Mouse (Mus musculus) NIH3T3 (cell line): Measurements from ENCODE around the gene Cpxm2.

Experiments
- DNase-seq: peaks from one replicate; pipeline ENCODE4 v3.0.0-alpha.2; 2012; ENCODE audit warnings: low read depth

Cpxm2 gene

DNA sequence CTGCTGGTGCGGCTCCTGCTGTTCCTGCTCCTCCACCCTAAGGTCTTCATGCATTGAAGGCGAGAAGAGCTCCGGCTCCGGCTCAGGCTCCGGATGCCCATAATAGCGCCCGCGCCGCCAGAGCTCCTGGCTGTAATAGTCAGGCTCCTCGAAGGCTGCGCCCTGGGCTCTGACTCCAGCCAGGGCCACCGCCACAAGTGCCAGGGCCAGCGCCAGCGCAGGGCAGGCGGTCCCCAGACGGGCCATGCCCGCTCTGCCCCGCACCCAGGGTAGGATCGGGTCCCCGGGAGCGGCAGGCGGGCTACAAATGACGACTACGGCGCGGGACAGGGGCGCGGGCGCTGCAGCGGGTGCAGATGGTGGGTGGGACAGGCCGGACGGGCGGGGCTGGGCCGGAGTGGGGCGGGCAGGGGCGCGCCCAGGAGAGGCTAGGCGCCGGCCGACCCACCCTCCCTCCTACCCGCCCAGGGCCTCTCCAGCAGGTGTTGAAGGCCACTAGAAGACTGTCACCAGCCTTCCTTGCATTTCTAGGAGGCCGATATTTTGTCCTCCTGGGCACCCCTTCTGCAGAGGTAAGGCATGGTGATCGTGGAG lies at the start of gene Cpxm2:
Gene Cpxm2 (minus strand): TSS at position 372 of the 594 bp plus-strand sequence.
- DNase-seq, result no peak

DNA sequence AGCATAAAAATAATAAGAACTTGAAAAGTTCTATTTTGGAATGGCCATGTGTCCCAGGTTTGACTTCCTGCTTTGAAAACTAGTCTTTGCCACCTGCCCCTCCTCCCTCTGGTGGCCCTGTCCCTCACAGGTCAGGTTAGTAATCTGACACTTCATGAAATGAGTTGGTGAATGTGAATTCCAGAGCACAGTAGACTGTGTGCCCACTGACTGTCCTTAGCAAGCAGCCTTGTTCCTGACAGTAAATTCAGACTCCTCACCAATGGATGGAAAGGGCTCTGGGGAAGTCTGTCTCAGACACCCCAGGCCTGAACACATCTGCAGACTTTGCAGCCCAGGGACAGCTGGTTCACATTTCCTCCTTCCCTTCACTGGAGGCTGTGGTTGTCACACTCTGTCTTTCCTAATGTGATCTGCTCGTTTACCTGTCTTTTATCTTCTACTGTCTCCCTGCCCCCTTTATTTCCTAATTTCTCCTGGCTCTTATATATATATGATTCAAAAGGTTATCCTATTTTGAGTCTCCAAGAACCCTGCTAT lies 49.6 kb upstream of the Cpxm2 start:
- no peak for DNase-seq

DNA sequence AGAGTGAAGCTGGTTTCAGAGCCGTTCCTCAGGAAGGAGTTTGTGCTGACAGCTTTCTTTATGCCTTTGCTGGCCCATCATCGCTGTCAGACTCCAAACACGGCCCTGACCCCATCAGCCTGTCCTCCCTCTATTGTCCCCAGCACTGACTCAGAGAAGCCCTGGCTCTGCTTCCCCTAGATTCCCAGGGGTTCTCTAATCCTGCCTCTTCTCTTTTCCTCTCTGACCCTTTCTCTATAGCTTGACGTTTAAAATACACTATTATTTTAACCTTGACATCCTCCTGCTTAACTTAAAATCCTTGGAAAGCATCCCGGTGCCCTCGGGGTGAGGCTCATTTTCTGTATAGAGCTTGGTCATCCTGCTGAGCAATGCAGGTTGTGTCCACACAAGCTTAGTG lies 45.1 kb upstream of the Cpxm2 start:
- DNase-seq, result no peak

DNA sequence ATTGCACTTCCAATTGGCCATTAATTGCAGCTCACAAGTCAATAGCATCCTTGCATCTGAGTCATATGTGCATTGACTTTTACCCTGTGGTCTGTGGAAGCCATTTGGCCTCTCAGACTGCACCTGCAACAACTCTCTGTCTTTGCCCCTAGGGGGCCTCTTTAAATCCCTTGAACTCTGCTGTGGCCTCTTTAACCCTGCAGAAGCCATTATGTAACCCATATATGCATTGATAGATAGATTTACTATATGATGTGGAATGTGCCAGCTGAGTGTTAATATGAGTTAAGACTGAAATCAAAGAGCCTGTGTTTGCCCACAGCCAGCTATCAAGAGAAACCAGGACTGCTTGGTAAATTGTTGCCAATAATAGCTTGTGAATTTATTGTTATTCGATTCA lies 44.3 kb upstream of the Cpxm2 start:
- no peak for DNase-seq

DNA sequence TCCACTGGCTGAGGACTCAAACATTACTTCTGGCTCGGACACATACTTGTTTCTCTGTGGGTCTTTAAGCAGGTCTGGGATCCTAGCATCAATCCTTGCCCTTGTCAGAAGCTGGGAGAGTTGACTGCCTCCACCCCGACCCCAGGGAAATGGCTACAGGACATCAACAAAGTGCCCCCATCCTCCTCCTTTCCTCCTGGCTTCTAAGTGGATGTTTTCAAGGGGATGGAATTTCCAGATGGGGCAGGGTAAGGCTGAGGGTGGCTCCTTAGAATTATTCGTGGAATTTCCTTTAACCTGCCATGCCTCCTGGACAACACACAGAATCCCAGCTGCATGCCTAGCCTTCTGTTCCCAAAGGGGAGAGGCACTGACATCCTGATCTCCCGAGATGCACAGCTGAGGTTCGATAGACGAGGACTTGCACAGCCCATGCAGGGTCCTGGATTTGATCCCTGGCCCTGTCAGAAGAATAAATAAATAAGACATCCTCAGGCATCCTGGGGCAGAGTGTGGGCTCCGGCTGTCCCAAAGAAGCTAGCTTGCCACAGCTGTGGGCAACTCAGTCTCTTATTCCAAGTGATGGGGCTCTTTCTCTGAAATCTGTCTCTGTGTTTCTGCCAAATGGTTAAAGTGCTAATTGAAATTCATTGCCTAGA lies 43.4 kb upstream of the Cpxm2 start:
- DNase-seq, result no peak

DNA sequence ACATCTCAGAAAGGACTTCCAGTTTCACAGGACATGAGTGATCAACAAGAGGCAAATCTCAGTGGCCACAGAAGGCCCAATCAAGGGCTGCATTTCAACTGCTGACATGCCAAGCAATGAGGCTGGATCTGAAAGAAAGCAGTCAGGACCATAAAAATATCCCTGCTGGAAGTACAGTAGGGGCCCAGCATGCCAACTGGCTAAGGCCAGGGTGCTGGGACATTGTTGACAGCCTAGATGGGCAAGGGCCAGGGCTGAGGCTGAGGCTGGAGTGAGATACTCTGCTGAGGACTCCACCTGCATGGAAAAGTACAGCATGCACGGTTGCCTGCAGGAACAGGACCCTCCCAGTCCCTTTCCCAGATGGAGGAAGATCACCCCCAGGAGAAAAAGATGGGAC lies 42.0 kb upstream of the Cpxm2 start:
- DNase-seq, result no peak

DNA sequence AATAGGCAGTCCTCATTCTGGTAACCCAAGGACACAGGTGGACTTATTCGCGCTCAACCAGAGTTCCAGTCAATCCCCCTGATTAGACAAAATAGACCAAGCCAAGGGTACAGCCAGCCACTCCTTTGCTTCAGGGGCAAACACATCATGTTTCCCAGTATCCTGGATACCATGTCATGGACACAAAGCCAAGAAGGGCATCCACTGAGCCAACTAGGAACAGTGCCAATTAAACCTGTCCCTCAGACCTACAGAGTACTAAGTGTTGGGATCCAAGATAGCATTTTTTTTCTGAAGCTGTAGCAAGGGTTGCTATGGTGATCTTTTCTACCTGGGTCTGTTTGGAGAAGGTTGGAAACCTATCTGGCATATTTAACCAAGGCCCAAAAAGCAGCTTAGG lies 39.1 kb upstream of the Cpxm2 start:
- no peak for DNase-seq

DNA sequence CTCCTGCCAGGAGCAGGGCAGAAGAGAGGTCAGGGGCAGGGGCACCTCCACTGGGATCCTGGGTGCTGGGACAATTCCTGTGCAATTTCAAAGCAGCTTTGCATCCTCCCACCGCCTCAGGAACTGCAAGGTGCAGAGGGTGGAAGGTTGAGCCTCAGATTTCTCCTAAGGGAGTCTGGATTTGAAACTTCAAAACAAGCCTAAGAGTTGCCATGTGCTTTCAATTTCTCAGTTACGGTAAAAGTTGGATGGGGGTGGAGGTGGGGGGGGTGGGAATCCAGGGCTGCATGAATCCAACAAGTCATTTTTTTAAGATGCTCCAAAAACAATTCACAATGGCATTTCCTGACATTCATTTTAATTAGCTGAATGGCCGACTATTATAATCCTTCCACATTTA lies 32.9 kb upstream of the Cpxm2 start:
- DNase-seq, result no peak

DNA sequence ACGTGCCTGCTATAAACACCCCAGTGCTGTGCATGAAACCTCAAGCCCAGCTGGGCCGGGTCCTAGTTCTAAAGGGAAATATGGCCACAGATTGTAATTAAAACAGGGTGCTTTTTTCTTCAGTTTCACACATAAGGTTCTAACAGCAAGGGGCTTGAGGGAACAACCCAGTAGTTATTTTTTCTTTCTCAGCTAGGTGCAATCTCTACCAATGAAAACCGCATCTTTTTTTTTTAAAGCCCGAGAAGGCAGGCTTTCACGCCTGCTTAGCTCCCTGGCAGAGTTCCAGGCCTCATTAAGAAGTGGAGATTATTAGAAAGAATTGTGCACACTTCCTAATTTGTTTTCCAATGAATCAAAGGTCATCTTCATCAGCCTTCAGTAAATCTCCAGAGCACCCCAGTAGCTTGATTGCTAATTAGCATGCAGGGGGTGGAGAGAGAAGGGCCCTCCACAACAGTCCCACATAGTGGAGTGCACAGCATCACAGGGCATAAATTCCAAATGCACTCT lies 29.4 kb upstream of the Cpxm2 start:
- no peak for DNase-seq

DNA sequence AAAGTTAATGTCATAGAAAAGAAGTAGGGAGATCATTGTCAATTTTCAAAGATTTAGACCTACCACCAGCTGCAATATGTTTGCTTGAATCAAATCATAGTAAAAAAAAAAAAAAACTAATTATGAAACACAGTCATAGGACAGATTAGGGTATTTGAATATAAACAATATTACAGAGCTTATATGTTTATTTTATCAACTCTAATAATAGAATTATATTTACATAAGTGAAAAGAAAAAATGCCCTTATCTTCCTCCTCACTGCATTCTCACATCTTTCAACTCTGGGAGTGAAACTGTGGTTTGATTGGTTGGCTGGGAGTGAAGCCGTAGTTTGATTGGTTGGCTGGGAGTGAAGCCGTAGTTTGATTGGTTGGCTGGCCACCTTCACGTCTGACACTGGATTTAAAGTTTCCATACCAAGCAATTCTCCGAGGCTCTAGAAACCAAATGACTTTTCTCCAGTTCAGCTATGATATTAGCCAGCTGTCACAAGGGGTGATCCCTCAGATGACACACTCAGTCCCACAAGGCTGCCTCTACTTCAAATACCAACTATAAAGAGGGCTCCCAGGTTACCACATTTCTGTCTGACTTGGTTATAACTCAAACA lies 27.2 kb upstream of the Cpxm2 start:
- DNase-seq, result no peak

DNA sequence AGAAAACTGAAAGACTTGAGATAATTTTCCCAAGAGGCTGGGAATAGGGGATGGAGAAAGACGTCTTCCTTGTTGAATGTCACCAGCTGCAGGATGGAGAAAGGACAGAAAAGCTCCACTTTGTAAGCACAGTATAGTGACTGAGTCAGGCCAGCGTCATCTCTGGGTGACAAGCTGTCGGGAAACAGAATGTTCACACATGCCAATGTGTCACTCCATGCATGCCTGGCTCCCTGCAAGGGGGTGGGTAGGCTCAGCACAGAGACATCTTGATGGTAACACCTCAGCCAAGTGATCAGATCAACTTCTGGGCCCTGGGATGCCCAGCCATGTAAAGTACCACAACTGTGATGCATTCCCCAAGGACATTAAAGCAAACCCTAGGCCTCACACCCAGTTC lies 26.5 kb upstream of the Cpxm2 start:
- DNase-seq, result no peak

DNA sequence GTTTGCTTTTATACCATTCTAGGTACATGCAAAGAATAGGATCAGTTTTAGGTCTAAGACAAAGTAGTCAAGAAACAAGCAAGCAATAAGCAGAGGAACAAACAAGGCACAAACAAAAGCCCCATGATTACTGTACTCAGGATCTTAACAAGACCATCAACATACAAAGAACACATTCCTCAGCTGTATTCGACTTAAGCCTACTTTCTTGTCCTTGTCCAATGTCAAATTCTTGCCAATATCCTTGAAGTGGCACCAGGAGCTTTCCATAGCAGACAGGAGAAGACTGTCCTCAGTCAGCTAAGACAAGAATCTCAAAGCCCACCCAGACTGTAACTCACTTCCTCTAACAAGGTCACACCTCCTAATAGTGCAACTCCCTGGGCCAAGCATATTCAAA lies 24.5 kb upstream of the Cpxm2 start:
- no peak for DNase-seq

DNA sequence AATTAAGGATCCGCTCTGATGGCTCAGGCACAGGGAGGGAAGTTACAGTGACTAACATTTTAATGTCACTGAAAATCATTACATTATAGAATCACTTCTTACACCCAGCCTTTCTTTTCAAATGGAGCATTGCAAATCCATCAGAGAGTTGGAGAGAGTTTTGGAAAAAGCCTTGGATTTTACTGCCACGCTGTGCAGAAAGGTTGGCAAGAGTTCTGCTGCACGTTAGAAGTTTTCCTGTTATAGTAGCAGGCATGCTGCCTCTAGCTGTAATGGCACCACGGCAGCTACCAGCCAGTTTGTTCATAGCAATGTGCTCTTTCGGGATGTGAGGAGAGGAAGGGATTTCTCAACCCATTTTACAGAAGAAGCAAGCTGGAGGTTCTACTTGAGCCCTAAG lies 20.2 kb upstream of the Cpxm2 start:
- no peak for DNase-seq

DNA sequence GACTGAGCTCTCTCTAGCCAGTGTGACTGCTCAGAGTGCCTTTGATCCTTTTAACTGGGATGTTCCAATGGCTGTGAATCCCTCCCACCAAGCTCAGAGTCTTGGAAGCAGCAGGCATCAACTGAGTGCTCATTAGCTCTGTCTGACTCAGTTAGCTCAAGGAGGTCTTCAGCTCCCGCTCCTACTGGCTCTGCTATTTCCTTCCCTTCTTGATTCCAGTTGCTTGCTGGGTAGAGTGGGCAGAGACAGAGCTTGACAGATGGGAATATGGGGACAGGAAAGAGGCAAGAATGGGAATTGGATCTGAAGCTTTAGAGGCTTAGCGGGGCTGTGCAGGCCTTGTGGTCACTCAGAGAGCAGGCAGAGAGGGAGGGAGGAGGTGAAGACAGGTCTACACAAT lies 19.8 kb upstream of the Cpxm2 start:
- no peak for DNase-seq

DNA sequence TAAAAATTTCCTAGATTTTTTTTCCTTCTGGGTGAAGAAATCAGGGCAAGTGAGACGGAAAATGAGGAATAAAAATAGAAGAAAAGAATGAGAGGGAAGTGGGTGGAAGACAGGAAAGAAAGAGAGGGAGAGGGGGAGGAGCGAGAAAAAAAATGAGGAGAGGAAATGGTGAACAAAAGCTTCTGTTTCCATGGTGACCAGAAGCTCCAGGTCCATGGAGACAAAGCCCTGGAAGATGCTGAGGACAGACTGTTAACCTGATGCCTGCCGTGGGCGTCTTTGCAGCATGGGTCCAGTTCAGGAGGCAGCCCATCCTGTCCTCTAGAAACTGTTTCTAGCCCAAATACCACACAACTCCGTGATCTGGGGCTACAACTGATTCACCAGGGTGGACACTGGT lies 17.7 kb upstream of the Cpxm2 start:
- no peak for DNase-seq

DNA sequence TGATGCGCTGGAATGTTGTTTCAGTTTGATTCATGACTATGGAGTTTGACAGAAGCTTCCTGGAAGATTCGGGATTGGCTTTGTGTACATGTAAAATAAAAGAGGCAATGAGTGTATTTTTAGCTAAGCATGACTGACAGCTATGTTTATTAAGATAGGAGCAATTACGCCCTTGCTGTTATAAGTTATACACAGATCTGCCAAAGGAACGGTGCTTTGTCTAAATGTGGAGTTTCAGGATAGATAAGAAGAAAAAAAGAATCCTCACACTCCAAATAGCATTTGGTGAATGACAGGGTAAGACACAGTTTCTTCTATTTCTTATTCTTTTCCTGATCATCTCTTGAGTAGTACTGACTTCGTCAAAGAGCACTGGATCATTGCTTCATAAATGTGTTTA lies 17.2 kb upstream of the Cpxm2 start:
- DNase-seq, result no peak

DNA sequence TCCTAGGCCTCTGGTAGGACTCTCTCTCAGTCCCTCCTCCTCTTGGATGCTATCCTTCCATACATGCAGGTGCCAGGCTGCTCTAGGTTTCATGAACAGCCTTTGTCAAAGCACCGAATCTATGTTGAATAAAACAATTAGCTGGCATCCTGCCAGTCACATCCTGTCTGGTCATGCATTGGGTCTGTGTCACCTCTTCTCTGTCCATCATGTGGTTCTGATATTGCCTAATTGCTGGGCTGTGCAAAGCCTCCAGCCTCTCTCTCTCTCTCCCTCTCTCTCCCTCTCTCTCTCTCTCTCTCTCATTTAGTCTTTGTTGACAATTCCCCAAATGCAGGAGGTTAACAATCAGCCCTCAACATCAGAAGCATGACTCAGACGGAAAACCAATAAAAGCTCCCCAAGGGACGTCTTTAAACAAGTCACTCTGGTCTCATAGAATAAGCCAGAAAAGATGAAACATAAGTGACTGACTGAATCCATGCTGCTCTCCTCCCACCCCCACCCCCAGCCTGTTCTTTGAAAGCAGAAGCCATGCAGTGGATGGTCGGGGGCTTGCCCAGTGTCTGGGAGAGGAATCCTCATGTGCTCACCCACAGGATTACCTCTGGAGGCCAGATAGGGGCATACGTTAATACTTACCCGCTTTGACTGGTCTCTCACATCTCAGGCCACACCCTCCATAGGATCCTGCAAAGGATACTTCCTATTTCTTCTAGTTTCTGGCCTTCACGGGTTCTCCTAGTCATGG lies 15.1 kb upstream of the Cpxm2 start:
- peak; percentile 3 for DNase-seq

DNA sequence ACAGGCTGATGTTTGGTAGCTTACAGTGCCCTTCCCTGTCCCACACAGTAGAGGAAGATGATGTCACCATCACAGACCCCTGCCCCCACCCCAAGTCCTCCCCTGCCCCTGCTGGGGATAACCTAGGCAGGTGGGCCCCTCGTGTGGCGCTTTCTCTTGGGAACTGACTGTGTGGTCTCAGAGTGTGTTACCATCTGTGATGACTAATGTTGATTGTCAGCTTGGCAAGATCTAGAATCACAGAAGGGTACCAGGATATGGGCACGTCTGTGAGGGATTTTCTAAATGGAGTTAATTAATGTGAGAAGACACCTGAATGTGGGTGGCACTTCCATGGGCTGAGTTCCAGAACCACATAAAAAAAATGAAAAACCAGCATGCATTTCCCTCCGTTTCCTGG lies 12.7 kb upstream of the Cpxm2 start:
- DNase-seq, result no peak

DNA sequence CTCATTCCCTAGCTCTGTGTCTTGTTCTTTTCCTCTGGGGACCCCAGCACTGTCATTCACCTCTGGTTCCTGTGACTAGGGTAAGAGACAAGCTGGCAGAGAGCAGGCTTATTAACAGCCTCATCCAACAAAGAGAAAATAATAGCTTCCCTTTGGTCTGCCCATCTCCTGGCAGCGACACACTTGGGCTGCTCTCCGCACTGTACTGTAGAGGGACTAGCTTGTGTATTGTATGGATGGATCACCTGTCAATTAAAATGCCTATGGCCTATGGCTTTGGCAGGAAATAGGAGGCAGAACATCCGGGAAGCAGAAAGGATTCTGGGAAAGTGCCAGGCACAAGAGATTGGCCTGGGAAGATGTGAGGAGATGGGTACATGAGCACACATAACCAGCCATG lies 7.7 kb upstream of the Cpxm2 start:
- no peak for DNase-seq

DNA sequence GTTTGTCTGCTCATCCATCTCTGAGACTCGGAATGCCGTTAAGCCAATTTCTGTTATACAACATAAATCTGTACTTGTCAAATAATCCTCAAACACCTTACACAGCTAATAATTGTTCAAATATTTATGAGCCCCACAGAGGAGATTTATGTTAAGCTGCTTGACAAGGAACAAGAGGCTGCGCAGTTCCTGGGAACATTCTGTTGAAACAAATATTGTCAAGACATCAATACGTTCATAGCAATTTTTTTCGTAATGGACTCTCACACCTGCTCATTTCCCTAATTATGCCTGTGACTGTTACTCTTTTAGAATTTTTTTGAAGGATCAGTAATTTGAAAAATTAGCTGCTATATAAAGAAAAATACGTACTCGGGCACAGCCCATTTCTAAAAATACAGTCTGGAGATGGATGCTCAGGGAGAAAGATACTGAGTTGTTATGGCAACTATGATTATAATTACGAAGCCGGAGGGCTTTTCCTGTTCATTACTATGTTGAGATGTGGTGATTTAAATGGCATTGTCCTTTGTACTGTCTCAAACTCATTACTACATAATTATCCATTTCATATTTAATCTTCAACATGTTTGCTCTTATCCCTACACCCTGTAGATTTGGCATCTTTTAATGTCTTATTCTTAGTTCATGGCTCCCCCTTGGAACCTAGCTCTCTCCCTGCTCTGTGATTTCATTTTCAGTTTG lies 3.9 kb upstream of the Cpxm2 start:
- DNase-seq, result no peak

DNA sequence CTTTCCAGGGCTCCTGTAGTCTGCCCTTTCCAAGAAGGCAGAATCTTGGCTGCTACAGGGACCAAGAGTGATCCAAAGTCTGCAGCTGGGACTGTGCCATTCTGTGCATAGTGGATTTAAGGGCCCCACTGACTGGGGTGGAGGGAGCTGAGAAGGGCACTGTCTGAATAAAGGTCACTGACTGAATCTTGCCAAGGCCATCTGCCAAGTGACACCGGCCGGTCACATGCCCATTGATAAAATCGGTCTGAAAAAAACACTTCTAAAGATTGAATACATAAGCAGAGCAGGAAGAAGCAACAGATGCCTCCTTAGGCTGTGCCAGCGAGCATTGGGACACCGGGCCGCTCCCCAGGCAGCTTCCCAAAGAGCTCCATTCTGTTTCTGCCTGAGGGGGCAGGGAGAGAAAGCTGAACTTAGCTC lies 803 bp downstream of the Cpxm2 start:
- DNase-seq, result no peak

DNA sequence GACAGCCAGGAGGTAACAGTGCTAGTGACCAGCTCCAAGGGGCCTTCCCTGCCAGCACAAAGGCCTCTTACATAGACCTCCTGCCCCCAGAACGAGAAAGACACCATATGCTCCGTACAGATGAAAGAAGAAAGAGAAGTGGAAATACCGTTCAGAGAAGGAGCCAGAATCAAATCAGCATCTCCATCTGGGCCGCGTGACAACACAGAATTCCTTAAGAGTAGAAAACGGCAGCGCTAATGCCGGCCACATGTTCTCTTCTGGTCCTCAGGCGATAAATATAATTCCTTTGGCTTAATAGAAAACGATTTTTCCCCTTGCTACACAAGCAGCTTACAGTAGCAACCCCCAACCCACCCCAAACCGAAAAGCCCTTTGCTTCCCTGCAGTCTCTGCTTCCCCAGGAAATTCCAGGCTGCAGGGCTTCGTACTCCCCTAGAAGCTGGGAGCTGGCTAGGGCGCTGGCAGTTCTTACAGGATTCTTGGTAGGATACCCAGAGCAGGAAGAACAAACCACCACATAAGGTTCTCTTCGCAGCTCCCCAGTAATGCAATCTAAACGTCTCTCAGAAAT lies 9.2 kb downstream of the Cpxm2 start:
- DNase-seq, result no peak
